Mouse (Mus musculus): ENCODE results near the gene Ehd4. TPM values are rescaled to one million over a fixed set of nuclear protein-coding genes. Genes with fewer than 3 reads are reported as not detected.

Gene Ehd4
- total and polyA plus RNA-seq, 3 experiments = 15.8 to 35.5 TPM; not detected in 1

GRCm38 (mm10) chr2:120046486-120047310 is 107.7 kb downstream of the Ehd4 start:
- H3K9me3 ChIP-seq (replicated peaks; ENCODE audit: insufficient read depth, low read length) = no peaks in the 10 kb centered on the region
- TF ChIP-seq NRF1 (IDR thresholded peaks at IDR 0.05; ENCODE audit: insufficient read depth, low read depth, low read length, poor library complexity, severe bottlenecking) (no peak), POLR2AphosphoS2 (IDR thresholded peaks at IDR 0.05; ENCODE audit: low read length) (no peak), NELFE (IDR thresholded peaks at IDR 0.05; ENCODE audit: low read depth, low read length) (no peak), MAZ (IDR thresholded peaks at IDR 0.05; ENCODE audit: low read depth, low read length) (no peak), HCFC1 (IDR thresholded peaks at IDR 0.05; ENCODE audit: low read depth, low read length) (no peak), RCOR1 (IDR thresholded peaks at IDR 0.05; ENCODE audit: low read depth, low read length) (no peak), TBP (IDR thresholded peaks at IDR 0.05; ENCODE audit: low read depth, low read length) (no peak), MYB (IDR thresholded peaks at IDR 0.05; ENCODE audit: low read depth, low read length) (no peak), MXI1 (IDR thresholded peaks at IDR 0.05; ENCODE audit: low read depth, low read length) (no peak), GABPA (IDR thresholded peaks at IDR 0.05; ENCODE audit: low read depth, low read length) (no peak), POLR2AphosphoS5 (IDR thresholded peaks at IDR 0.05; ENCODE audit: borderline replicate concordance, low read depth, low read length) (no peak), TAL1 (IDR thresholded peaks at IDR 0.05; ENCODE audit: low read length) (no peak), ZMIZ1 (IDR thresholded peaks at IDR 0.05; ENCODE audit: low read depth, low read length) (no peak)
- H3K79me2 ChIP-seq (ENCODE audit: control insufficient read depth, insufficient read depth, low read length, poor library complexity) = no peaks in the 10 kb centered on the region
- no peak overlapping the region for H3K27ac ChIP-seq (ENCODE audit: control insufficient read depth, low read depth, low read length)
- H3K9ac ChIP-seq (ENCODE audit: control insufficient read depth, low read depth, low read length, poor library complexity, severe bottlenecking) = no peak overlapping the region
- no peak for DNase-seq (ENCODE audit: low read depth, low spot score)
- H3K4me3 ChIP-seq (ENCODE audit: control insufficient read depth in 1 of 2, insufficient read depth in 1 of 2, low read depth in 2 of 2, low read length in 2 of 2) = no peak overlapping the region
- no peaks in the 10 kb centered on the region; a peak in 1 of 4 replicates for H3K27me3 ChIP-seq (ENCODE audit: control insufficient read depth in 1 of 2, insufficient read depth in 2 of 2, low read length in 2 of 2)
- H3K4me1 ChIP-seq (ENCODE audit: control insufficient read depth in 1 of 2, insufficient read depth in 2 of 2, low read length in 2 of 2) = no peaks in the 10 kb centered on the region; a peak in 1 of 4 replicates
- H3K36me3 ChIP-seq (ENCODE audit: control insufficient read depth in 1 of 2, insufficient read depth in 2 of 2, low read length in 2 of 2) = no peaks in the 10 kb centered on the region

- Histone ChIP-seq H3K27ac (ENCODE audit: control insufficient read depth, low read depth, low read length) (no peak overlapping the region), H3K4me1 (ENCODE audit: control insufficient read depth in 1 of 2, insufficient read depth in 2 of 2, low read length in 2 of 2) (no peaks in the 10 kb centered on the region; a peak in 1 of 4 replicates), H3K79me2 (ENCODE audit: control insufficient read depth, insufficient read depth, low read length, poor library complexity) (no peaks in the 10 kb centered on the region), H3K9ac (ENCODE audit: control insufficient read depth, low read depth, low read length, poor library complexity, severe bottlenecking) (no peak overlapping the region), H3K27me3 (ENCODE audit: control insufficient read depth in 1 of 2, insufficient read depth in 2 of 2, low read length in 2 of 2) (no peaks in the 10 kb centered on the region; a peak in 1 of 4 replicates), H3K9me3 (replicated peaks; ENCODE audit: insufficient read depth, low read length) (no peaks in the 10 kb centered on the region), H3K36me3 (ENCODE audit: control insufficient read depth in 1 of 2, insufficient read depth in 2 of 2, low read length in 2 of 2) (no peaks in the 10 kb centered on the region), H3K4me3 (ENCODE audit: control insufficient read depth in 1 of 2, insufficient read depth in 1 of 2, low read depth in 2 of 2, low read length in 2 of 2) (no peak overlapping the region)
- TF ChIP-seq TBP (IDR thresholded peaks at IDR 0.05; ENCODE audit: low read depth, low read length) (no peak), JUND (IDR thresholded peaks at IDR 0.05; ENCODE audit: low read depth, low read length) (no peak)
- DNase-seq (ENCODE audit: low read depth, low spot score) = no peak
These were observed 109.7 kb downstream of the Ehd4 start for GRCm38 (mm10) chr2:120044676-120045075.
